Mouse (Mus musculus) kidney, postnatal 25 days (tissue): Measurements from ENCODE around the gene Gm20388.

Source experiments
- DNase-seq, 2 experiments: peaks; one replicate each; pipeline ENCODE4 v3.0.0; 2021; ENCODE audit warnings: mixed read lengths in 2 of 2

The Gm20388 gene

GRCm38 (mm10) chr8:120882657-120883056 lies 972.0 kb downstream of the Gm20388 start:
- no peak for DNase-seq

- DNase-seq, result no peak
These were observed 972.7 kb downstream of the Gm20388 start for GRCm38 (mm10) chr8:120883369-120883768.

GRCm38 (mm10) chr8:120883853-120884252 lies 973.2 kb downstream of the Gm20388 start:
- DNase-seq, result no peak

DNA sequence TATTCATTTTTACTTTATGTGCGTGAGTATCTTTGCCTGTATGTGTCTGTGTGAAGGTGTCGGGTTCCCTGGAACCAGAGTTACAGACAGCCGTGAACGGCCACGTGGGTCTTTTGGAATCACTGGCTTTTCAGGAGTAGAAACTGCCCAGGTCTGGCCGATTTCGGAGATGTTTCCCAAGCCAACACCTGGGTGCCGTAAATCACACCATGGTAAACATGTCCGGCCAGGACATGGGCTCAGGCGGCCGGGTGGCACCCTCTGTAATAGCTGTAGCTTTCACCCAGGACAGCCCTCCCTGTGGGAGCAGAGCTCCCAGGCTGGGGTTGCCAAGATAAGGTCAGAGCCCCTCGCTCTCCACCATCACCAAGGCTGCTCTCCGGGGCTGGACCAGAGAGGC lies 974.2 kb downstream of the Gm20388 start:
- no peak for DNase-seq

- peak; percentile 38 to 52 for DNase-seq
These were observed 976.6 kb downstream of the Gm20388 start for GRCm38 (mm10) chr8:120887254-120887653.

- no peak for DNase-seq
These were observed 977.4 kb downstream of the Gm20388 start for GRCm38 (mm10) chr8:120888005-120888404.

GRCm38 (mm10) chr8:120889189-120889588 lies 978.5 kb downstream of the Gm20388 start:
- DNase-seq, result no peak

DNA sequence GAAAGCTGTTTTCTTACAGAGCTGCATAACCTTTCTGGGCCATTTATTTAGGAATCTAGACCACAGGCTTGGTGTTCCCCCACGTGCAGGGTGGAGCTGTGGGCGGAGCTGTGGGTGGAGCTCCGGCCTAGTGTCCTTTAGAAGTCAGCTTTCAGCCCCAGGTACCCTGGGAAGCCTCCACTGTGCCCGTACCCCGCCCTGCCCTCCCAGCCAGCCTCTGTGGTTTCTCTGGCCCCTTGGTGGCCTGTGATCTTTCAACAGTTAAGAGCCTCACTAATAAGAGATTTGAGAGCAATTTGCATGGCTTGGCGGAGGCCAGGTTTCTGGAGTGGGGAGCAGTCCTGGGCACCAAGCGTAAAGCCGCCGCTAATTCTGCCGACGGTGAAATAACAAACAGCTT lies 979.4 kb downstream of the Gm20388 start:
- no peak for DNase-seq

GRCm38 (mm10) chr8:120895009-120895408 lies 984.4 kb downstream of the Gm20388 start:
- no peak for DNase-seq

GRCm38 (mm10) chr8:120895600-120895999 lies 985.0 kb downstream of the Gm20388 start:
- no peak for DNase-seq

DNA sequence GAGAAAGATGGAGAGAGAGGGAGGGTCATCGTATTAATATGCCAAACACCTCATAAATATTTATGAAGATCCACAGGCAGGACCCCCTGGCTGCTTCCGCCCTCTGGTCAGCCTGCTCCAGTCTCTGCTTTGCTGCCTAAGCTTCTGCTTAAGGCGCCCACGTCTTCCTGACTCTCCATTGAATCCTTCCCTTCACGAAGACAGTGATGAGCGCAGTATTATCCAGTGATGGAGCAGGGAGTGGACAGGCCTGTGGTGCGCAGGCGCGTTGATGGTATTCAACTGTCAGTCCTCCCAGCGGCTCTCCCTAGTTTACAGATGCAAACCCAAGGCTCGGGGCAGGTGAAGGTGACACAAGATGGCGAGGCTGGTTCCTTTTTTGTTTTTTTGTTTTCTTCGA lies 985.6 kb downstream of the Gm20388 start:
- no peak for DNase-seq

DNA sequence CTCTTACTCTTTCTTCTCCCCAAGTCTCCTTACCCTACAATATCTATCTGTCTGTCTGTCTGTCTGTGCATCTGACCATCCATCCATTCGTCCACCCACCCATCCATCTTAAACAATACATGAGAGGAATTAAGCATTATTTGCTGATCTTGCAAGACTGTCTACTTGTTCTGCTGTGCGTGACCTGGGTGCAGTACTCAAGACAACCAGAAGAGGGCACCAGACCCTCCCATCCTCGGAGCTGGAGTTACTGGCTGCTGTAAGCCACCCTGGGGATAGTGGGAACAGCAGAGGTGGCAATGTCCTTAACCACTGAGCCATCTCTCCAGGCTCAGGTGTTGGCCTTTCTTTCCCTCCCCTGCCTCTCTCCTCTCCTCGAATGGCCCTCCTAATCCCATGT lies 987.4 kb downstream of the Gm20388 start:
- DNase-seq, result peak in 1 of 2 experiments; percentile 63

DNA sequence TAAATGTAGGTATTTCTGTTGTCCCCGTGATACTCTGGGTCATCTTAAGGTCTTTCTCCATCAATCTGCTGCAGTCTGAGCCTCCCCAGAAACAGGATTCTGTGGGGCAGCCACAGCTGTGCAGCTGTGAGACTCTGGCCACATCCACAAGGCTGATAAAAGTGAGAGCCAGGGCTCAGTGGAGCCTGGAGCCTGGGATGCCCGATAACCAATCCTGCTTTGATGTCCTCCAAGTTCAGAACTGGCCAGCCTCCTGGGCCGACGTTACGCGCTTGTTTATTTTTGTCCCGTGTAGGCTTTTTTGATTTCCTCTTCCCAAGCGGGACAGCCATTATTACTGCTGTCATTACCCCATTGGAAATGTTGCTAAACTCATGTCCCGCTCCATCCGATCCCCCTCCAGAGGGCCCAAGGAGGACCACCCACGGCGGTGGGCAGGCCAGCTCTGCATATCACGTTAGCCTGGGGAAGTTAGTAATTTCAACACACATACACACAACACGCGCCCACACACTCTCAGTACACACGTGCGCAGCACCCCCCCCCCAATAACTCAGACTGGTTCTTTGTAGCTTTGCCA lies 988.3 kb downstream of the Gm20388 start:
- no peak for DNase-seq

DNA sequence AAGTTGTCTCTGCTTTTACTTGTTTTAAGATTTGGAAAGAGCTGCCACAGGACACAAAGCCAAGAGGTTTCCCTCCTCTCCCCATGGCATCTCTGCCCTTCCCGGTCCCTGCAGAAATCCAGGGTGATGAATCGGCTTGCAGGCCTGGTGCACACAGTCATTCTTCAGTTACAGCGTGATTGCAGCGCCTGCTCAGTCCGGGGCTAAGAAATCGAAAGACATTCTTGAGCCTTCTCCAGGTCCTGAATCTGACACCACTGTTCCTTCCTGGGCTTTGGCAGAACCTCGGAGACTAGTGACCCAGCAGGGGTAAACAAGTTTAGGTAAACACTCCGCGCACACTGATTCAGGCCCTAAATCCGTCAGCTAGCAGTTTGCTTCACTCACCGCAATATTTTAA lies 991.7 kb downstream of the Gm20388 start:
- DNase-seq, result peak in 1 of 2 experiments; percentile 6

DNA sequence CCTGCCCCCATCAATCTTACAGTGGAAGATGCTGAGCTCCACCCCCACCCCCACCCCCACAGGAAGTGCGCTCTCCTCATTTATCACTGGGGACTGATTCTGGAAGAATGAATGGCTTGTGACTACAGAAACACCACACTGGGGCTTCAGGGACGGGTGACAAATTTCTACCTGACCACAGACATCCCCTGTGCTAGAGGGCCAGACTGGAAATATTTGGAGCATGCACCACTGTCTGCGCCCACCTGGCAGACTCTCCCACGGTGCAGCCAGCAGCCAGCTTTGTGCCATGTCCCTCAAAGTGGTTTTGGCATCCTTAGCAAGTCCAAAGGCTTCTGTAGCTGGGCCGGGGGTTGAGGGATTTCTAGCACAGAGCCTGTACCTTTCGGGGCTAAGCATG lies 997.0 kb downstream of the Gm20388 start:
- DNase-seq, result no peak

DNA sequence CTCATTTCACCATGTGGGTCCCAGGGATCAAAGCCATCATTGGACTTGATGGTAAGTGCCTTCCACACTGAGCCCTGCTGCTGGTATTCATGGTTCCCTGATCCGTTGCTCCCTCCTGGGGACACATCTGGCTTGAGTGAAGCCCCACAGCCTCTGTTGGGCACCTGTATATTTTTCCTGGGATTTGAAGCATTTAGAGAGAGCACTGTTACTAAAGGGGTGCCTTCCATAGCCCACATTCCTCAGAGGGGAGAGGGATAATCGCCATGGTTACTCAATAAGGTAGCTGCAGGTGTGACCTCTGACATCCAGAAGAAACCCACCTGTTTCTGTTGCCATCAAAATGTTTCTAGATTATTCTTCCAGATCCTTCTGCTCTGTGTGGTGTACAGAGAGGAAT lies 1000.3 kb downstream of the Gm20388 start:
- no peak for DNase-seq

DNA sequence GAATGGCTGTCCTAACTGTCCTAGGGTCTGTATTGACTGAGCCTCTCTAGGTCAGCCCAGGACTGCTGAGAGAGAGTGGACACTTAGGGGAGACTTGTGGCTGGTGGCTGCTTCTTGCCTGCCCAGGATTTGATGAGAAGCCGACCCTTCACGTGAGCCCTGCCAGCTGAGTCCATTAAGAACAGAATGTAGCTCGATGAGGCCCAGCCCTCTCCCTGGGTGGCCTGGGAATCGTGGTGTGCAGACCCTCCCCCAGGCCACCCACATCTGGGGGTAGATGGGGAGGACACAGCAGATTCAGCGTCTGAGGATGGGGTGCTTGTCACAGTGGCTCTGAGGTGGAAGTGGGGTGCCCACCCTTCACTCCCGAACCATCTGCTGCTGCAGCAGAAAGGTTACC lies 1001.8 kb downstream of the Gm20388 start:
- no peak for DNase-seq

- DNase-seq, result no peak
These were observed 1006.3 kb downstream of the Gm20388 start for GRCm38 (mm10) chr8:120916831-120917435.

GRCm38 (mm10) chr8:120920527-120920926 lies 1009.9 kb downstream of the Gm20388 start:
- DNase-seq, result no peak

DNA sequence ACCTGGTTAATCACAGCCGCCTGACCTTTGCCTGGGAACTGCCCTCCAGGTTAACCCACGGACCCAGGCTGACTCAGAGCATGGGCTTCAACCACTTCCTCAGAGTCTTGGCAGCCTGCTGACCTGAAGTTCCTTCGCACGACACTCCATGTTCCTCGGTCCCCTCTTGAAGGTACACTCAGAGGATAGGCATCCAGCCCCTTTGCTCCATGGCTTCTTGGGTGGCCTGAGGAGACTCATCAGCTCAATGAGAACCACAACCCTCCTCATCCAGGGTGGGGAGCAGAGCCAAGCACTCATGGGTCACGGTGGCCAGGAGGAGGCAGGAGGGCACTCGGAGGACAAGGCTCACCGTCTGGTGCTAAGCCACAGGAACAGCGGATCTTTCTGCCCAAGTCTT lies 1015.6 kb downstream of the Gm20388 start:
- no peak for DNase-seq

GRCm38 (mm10) chr8:120928082-120928481 lies 1017.4 kb downstream of the Gm20388 start:
- no peak for DNase-seq

GRCm38 (mm10) chr8:120934596-120934995 lies 1024.0 kb downstream of the Gm20388 start:
- DNase-seq, result no peak

DNA sequence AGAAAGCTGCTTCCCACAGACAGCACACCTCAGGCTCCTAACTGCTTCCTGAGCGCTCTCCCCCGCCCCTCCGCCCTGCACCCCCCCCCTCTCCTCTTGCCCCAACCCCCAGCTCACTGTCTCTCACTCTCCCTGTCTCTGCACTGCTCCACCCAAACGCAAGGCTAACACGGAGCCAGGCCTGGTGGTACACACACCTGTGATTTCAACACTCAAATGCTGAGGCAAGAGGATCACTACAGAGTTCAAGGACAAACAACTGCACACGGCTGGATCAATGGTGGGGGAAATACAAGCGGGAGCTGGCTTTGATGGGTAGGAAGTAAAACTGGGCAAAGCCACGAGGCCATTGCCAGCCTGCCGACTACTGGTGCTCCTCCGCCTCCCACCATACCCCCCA lies 1026.0 kb downstream of the Gm20388 start:
- DNase-seq, result no peak

DNA sequence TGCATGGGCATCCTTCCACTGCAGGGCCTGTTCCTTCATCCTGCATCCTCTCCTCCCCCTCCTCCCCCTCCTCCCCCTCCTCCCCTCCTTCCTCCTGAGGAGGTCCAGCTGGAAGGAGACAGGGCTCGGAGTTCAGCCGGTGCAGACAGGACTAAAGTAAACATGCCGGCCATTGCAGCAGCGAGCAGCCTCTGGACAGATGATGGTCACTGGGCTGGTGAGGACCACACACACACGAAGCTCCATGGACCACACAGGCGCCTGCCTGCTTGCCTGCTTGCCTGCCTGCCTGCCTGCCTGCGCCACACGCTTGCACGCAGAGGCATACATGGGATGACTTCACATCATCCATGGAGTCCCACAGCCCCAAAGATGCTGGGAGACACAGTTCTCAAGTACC lies 1026.8 kb downstream of the Gm20388 start:
- DNase-seq, result no peak

DNA sequence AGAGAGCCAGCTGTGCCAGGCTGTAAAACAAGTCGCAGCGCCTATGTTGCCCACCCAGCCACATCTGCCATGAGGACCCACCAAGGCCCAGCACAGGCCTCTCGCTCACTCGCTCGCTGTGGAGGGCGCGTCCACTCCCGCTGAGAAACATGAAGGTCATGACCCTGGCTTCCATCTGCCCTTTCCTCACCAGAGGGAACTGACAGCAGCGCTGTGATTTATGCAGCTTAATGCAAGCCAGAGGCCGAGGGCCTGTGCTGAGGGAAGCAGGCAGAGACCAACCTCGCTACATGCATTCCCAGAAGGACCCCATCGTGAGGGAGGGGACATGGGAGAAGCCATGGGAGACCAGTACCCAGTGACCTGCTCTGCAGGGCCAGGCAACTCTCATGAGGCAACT lies 1029.6 kb downstream of the Gm20388 start:
- DNase-seq, result peak; percentile 43 to 50
